Comparison of ENCODE assay signal across 8 mouse cellular contexts in genomic region chr2:34753811-34754550, GRCm38 (mm10). TPM values are rescaled to one million over a fixed set of nuclear protein-coding genes. Genes with fewer than 3 reads are reported as not detected.
A peak's percentile ranks its signal among the peaks of the same experiment; 100 is the strongest.
DNase-seq lines count a peak whose midpoint lies in the region; ATAC-seq lines count a peak whose summit lies in the region.

No protein-coding gene starts in this region.

- H3K27me3 ChIP-seq in hindbrain, embryonic 16.5 days (replicated peaks; ENCODE audit: control insufficient read depth, insufficient read depth, low read length), result no peaks in the 10 kb centered on the region

- DNase-seq in T-cell, adult 2 months (ENCODE audit: low spot score), result peak; percentile 77
- DNase-seq in cerebellum, postnatal 36 days, result peak; percentile 84 to 90
- DNase-seq in gastrocnemius, adult 18-20 months (ENCODE audit: low spot score), result peak; percentile 85
- peak; percentile 64 to 78 for DNase-seq in left cerebral cortex, adult 8-10 months (ENCODE audit: low spot score in 2 of 2)
- DNase-seq in right cerebral cortex, adult 18-20 months, result peak; percentile 88
- DNase-seq in urinary bladder, adult 2 months (ENCODE audit: low spot score), result peak; percentile 83

- H3K27ac ChIP-seq in hindbrain, embryonic 16.5 days (ENCODE audit: low read depth, low read length), result peak overlapping the region; percentile 96

- peak overlapping the region; percentile 98 for H3K9ac ChIP-seq in hindbrain, embryonic 16.5 days (ENCODE audit: low read depth, low read length)

- peak overlapping the region; percentile 73 for H3K4me2 ChIP-seq in hindbrain, embryonic 16.5 days (ENCODE audit: low read length)

- no peaks in the 10 kb centered on the region for H3K36me3 ChIP-seq in hindbrain, embryonic 16.5 days (ENCODE audit: control insufficient read depth, insufficient read depth, low read length)

- peak; percentile 94 for ATAC-seq in hindbrain, embryonic 16.5 days
- peak; percentile 88 for ATAC-seq in megakaryocyte, adult 5-6 weeks (ENCODE audit: poor library complexity, severe bottlenecking)

- H3K4me1 ChIP-seq in hindbrain, embryonic 16.5 days (ENCODE audit: control insufficient read depth, insufficient read depth, low read depth, low read length), result peaks cover 10% of the 10 kb centered on the region

- H3K4me3 ChIP-seq in hindbrain, embryonic 16.5 days (ENCODE audit: low read length), result peak overlapping the region; percentile 95

- no peaks in the 10 kb centered on the region for H3K9me3 ChIP-seq in hindbrain, embryonic 16.5 days (ENCODE audit: control insufficient read depth, low read length)

- WGBS in hindbrain, embryonic 16.5 days, result under 1% methylated on average over 52 of the region's 106 CpGs

RNA-seq across cellular contexts. Expression of gene Gapvd1, which starts 1.1 kb away (rescaled TPM):
- 10 to 100 TPM; 32.3 to 32.8 TPM for total RNA-seq in gastrocnemius, adult 18-20 months (2021)
- 103 and 108 TPM in 2 replicates for polyA plus RNA-seq in hindbrain, embryonic 16.5 days (2015; fragmentation: Nextera tagmentation; extraction: Ambion mirVana)
- total RNA-seq in left cerebral cortex, adult 8-10 months (2022), result 10 to 100 TPM; 92.9 to 97.7 (median 96.1) TPM
- 35.0 and 39.1 TPM in 2 replicates for total RNA-seq in megakaryocyte, adult 5-6 weeks (2015)
- 58.9 and 59.3 TPM in 2 replicates for total RNA-seq in megakaryocyte, adult 5-6 weeks (2017)
- 26.6 and 32.5 TPM in 2 replicates for polyA plus RNA-seq in urinary bladder, adult 2 months (2012; rRNA removed)

RNA-seq across cellular contexts. Expression of gene Hspa5, which starts 17.8 kb away (rescaled TPM):
- 100 to 1,000 TPM; 138 to 213 TPM for total RNA-seq in gastrocnemius, adult 18-20 months (2021)
- polyA plus RNA-seq in hindbrain, embryonic 16.5 days (2015; fragmentation: Nextera tagmentation; extraction: Ambion mirVana), result 442 and 458 TPM in 2 replicates
- total RNA-seq in left cerebral cortex, adult 8-10 months (2022), result 100 to 1,000 TPM; 180 to 225 (median 222) TPM
- 189 and 204 TPM in 2 replicates for total RNA-seq in megakaryocyte, adult 5-6 weeks (2015)
- 538 and 554 TPM in 2 replicates for total RNA-seq in megakaryocyte, adult 5-6 weeks (2017)
- 272 and 309 TPM in 2 replicates for polyA plus RNA-seq in urinary bladder, adult 2 months (2012; rRNA removed)

RNA-seq across cellular contexts. Expression of gene Rabepk, which starts 45.7 kb away (rescaled TPM):
- total RNA-seq in gastrocnemius, adult 18-20 months (2021), result 10 to 100 TPM; 10.2 to 11.5 TPM
- polyA plus RNA-seq in hindbrain, embryonic 16.5 days (2015; fragmentation: Nextera tagmentation; extraction: Ambion mirVana), result 28.7 and 29.7 TPM in 2 replicates
- 10 to 100 TPM; 31.8 to 36.6 (median 32.6) TPM for total RNA-seq in left cerebral cortex, adult 8-10 months (2022)
- total RNA-seq in megakaryocyte, adult 5-6 weeks (2015), result 6.7 and 11.4 TPM in 2 replicates
- 18.5 and 22.8 TPM in 2 replicates for total RNA-seq in megakaryocyte, adult 5-6 weeks (2017)
- 15.4 and 17.0 TPM in 2 replicates for polyA plus RNA-seq in urinary bladder, adult 2 months (2012; rRNA removed)

Comparison
In these comparisons a context has a peak if more than half of its experiments do, and no peak if none do; other contexts are left out.
1. Peak in every context shown above with its lines: DNase-seq, ATAC-seq, H3K4me3 ChIP-seq and H3K27ac ChIP-seq.